Mouse (Mus musculus) brain, embryonic 18.5 days (tissue): ENCODE measurements around the gene Chst12.

Experiments
- DNase-seq: peaks from one replicate; pipeline ENCODE4 v3.0.0-alpha.2; 2012; ENCODE audit warnings: low read depth, low spot score

Chst12 gene

DNA sequence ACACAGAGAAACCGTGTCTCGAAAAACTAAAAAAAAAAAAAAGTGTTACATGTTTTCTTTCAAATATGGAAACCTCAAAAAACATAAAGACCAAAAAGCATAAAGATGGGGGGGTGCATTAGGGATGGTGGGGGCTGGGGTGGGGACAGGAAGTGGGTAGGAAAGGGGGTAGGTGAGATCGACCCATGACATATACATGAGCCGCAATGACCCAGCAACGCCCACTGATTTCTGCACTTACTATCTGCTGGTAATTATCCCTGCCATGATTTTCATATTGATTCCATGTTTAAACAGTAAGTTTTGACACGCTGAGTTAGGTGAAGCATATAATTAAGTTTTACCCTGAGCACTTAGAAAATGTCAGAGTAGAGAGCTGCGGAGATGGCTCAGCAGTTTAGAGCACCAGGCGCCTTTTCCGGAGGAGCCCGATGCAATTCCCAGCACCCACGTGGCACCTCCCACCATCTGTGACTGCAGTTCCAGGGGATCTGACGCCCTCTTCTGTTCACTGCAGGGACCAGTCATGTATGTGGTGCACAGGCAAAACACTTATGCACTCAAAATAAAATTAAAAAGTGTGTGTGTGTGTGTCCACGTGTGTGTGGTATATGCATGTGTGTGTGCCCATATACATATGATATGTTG lies 65.0 kb downstream of the Chst12 start:
- no peak for DNase-seq

DNA sequence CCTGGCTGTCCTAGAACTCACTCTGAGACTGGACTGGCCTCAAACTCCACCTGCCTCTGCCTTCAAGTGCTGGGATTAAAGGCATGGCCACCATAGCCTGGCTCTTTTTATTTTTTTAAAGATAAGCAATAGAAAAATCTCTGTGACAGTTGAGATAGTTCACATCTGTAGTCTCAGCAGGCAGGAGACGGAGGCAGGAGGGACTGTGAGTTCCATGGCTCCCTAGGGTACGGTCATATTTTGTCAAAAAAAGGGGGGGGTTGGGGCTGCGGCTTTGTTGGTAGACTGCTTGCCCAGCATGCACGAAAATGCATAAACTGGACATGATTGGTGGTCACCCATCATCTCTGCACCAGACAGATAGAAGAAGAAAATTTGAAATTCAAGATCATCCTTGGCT lies 65.9 kb downstream of the Chst12 start:
- DNase-seq: no peak

DNA sequence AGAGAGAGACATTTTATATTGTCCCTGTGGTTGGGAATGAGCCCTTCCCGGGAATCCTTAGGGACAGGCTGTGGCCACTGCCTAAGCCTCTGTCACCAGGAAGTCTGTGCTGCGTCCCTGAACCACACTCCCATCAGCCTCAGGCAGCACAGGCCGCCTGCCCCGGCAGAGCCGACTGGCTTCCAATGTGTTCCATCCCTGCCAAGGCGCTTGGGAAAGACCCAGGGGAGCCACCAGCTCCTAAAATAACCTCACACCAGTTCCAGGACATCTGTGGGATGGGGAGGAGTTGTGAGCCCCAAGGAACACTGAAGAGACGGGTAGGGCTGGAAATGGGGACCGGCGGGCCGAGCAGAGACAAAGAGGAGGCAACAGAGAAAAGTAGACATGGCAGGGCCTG lies 66.3 kb downstream of the Chst12 start:
- DNase-seq: no peak

DNA sequence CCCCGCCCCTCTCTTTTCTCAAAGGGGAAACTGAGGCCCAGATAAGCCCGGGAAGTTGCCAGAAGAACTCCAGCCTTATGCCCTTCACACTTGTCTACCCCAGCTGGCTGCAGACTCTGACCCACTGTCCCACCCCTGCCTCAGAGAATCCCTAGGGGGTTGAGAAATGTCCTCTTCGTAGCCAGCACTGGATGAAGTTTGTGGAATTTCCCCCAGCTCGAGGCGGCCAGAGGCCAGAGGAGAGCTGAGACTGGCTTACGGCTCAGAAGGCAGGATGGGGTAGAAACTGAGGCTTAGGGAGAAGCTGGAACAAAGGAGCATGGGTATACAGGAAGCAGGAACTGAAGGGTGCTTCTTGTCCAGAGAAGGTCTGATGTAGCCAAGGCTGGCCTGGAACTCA lies 67.3 kb downstream of the Chst12 start:
- no peak for DNase-seq
